Mouse (Mus musculus) brain, adult 2 months (tissue): Measurements from ENCODE around the gene Gemin5.
"Not testable (repeated sequence)": the region's sequence is repeated elsewhere in the genome, so short reads cannot be mapped to it uniquely, and the experiment has no call there.

Experiments used
- DNase-seq: peaks from one replicate; pipeline ENCODE4 v3.0.0; 2011; ENCODE audit warnings: low read depth, low spot score

Gemin5 gene

GRCm38 (mm10) chr11:58168167-58168915, at the start of gene Gemin5:
Gemin5 (minus strand) TSS chr11:58168539.
- DNase-seq = peak; percentile 92

- DNase-seq = no peak
Measured at GRCm38 (mm10) chr11:58216823-58217222, 48.5 kb upstream of the Gemin5 start.

DNA sequence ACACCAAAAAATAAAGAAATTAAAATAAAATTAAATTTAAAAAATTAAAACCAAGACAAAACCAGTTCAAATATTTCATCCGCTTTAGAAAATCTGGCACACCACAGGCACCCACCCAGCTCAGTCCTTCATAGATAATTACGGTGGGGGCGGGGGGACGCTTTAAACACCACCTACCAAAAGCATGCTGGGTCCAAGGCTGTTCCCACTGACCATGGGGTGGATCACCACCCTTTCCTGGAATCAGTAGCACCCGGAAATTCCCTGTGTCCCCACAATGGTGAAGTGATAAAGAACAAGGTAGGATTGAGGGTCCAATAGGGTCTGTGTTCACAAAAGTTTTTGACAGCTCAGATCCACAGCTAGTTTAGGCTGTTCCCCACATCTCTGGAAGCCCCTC, 47.5 kb upstream of the Gemin5 start:
- DNase-seq = no peak

DNA sequence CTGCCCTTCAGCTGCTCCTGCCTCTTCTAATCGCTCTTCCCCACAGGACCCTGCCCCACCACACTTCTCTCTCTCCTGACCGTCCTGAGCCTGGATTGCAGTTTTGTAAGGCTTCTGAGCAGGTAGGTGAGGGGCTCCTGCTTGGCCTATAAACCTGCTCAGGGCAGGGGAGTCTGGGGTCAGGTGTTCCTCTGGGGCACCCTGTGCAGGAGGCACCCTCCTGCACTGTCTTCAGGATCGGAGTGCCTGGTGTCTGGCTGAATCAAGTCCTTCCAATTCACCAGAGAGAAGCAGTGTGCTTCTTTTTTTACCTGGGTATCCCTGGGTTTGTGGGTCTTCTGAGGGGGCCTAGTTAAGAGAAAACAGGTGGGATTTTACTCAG, 46.7 kb upstream of the Gemin5 start:
- DNase-seq = not testable (repeated sequence)

- DNase-seq = peak; percentile 57
Measured at GRCm38 (mm10) chr11:58214391-58215048, 46.2 kb upstream of the Gemin5 start.

GRCm38 (mm10) chr11:58213673-58214342, 45.5 kb upstream of the Gemin5 start:
- DNase-seq = no peak

DNA sequence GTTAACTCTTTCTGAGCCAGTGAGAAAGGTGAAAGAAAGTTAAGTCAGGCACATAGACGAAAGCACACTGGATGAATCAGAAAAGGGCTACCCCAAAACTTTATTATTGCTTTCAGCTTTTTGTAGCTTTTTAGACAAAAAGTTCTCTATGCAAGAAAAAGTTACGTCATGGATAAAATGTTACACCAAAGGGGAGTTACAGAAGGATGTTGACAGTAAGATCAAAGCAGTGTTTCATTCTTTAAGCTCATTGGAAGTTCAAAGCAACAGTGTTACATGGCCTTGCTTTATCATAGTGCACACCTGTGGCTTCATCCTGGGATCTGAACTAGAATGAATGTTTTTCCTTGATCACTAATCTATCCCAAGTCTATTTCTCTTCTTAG, 43.3 kb upstream of the Gemin5 start:
- DNase-seq = no peak

DNA sequence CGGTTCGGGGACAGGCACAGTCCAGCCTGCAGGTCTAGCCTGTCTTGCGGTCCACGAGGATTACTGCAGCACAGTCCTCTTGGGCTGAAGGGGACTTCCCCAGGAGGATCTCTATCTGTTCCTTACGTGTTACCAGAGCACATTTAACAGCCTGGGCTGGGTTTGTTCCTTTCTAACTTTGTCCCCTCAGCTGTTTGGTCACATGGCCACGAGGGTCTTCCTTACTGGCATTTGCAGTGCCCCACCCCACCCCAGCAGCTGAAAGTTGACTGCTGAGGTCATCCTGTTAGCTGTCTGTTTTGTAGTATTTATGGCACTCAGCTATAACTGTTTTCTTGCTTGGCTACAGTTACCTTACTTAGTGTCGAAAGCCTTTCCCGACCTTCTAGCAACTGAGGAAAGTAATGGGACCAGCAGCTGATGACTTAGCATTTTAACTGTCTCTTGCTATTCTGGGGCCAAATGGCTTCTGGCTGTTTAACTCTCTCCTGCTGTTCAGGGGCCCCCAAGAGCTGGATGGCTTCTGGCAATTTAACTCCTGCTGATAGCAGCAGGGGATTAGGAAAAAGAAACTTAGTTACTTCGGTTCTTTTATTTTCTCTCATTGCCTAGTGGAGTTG, 42.8 kb upstream of the Gemin5 start:
- DNase-seq = no peak

GRCm38 (mm10) chr11:58210321-58210886, 42.1 kb upstream of the Gemin5 start:
- DNase-seq = no peak

DNA sequence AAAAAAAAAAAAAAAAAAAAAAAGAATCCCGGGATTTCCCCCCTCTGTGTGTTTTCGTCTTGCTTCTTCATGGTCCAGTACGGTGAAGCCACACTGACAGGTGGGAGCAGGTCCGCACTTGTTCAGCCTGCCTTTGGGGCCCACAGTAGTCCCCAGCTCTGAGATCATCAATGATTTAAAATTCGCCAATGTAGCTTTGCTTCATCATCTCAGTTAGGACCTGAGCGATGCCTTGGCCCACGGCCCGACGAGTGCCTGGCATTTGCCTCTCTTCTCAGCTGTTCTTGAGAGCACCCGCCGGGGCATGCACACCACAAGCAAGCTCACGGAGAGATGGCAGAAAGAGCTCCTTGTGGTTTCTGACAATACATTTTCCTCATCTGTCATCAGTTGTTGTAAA, 32.7 kb upstream of the Gemin5 start:
- DNase-seq = no peak

DNA sequence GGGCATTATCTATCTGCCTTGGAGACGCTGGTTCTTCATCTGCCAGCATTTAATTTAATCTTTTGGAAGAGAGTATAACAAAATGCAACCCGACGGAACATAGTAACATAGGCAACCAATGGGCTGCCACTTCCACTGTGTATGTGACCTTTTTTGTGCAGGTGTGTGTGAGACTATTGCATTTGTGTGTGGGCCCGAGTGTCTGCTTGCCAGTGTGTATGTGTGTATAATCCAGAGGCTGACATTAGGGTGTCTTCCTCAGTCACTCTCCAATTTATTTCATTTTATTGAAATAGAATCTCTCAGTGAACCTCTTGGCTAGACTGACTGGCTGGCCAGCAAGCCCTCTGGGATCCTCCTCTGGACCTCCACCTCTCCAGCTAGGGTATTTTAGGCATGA, 31.9 kb upstream of the Gemin5 start:
- no peak for DNase-seq

GRCm38 (mm10) chr11:58199229-58200037, 31.1 kb upstream of the Gemin5 start, which contains the start of the genes Igtp and Irgm2:
Igtp (plus strand) TSS chr11:58199556.
Irgm2 (plus strand) TSS chr11:58199618.
- peak; percentile 59 for DNase-seq

GRCm38 (mm10) chr11:58198663-58199062, 30.3 kb upstream of the Gemin5 start:
- DNase-seq = no peak

DNA sequence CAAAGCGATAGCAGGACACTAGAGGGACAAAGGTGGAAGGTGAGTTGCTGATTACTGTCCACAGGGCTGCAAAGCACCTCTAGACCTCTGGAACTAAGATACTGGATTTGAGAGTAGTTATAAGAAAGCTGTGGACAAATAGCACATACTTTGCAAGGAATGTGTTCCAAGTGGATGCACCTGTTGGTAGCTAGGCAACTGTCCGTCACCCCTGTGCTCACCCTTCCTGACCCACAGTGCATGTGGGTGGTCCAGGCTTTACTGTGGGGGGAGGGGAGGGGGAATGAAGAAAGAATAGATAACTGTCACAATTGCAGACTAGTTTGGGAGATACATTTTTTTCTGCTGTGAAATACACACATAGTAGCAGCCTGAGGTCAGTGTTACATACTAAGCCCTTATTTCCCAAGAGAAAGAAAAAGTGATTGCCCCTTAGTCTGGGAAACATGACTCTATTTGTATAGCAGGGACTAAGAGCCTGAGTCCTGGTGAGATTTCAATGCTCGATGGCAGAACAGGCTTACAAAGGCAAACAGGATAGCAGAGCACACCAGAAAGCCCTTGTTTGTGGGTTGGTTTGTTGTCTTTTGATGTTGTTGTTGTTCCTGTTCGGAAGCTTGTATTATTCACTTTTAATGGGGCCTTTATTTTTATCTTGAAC, 25.7 kb upstream of the Gemin5 start:
- DNase-seq = no peak

DNA sequence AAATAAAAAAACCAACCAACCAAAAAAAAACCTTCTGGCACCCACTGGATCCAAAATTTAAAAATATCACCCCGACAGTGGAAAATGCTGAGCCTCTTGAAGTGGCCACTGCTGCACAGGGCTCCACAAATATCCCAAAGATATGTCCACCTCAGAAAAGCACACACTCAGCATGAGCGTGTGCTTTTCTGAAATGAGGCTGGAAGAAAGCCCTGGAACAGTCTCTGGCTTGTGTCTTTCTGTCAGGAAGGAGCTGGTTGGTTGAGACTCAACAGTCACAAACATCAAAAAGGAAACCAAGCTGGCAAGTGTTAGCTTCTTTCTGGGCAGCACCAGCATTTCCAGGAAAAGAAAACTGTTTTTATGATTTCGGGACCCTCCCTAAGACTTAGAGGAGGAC, 25.0 kb upstream of the Gemin5 start:
- DNase-seq = peak; percentile 82

DNA sequence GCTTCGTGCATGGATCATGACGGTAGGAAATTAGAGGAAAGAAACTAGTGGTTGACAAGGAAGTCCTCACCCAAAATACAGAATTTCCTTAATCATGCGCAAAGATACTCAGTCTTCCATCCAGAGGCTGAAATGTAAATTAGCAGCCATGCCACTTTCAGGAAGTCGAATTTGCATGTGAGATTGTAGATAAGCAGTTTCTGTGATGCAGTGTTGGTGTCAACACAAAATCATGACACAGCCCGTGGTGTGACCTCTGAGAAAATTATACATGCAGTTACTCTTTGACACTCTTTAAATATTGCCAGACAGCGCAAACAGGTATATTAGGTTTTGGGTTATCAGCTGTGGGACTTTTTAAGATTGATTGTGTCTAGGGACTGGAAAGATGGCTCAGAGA, 21.3 kb upstream of the Gemin5 start:
- no peak for DNase-seq

GRCm38 (mm10) chr11:58183579-58183978, 15.2 kb upstream of the Gemin5 start:
- no peak for DNase-seq

DNA sequence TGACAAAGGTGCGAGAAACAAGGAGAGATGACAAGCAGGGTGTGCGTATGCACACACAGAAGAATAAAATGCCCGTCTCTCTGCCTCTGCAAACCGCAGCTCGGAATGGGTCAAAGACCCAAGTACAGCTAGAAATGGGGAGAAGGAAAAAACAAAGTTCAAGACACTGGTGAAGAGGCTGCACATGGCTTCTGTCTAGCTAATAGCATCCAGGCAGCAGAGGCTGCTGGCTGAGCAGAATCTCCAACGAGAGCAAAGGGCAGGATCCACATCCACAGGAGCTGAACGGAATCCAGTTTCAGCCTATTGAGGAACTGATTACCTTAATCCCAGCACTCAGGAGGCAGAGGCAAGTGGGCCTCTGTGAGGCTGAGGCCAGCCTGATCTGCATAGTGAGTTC, 12.4 kb upstream of the Gemin5 start:
- DNase-seq = no peak

DNA sequence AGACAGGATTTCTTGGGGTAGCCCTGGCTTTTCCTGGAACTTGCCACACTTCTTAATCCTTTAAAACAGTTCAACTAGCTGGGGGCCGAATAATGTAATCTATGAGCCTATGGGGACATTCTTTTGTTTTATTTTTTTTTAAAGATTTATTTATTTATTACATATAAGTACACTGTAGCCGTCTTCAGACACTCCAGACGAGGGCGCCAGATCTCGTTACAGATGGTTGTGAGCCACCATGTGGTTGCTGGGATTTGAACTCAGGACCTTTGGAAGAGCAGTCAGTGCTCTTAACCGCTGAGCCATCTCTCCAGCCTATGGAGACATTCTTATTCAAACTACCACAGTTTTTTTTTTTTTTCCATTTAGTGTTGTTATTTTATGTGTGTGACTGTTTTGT, 11.6 kb upstream of the Gemin5 start:
- DNase-seq = not testable (repeated sequence)

DNA sequence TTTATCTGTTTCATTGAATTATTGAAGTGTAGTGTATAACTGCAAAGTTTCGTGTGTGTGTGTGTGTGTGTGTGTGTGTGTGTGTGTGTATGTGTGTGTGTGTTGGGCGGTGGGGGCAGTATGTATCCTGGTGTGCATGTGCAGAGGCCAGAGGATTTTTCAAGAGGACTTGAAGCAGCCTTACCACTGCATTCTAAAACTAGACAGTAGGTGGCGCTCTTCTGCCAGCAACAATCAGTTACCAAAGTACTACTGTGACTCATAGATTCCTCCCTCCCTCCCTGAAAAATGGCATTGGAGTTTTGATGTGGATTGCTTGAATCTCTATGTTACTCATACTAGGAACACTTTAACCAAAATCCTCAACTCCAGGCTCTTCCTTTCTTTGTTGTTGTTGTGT, 11.2 kb upstream of the Gemin5 start:
- peak; percentile 98 for DNase-seq
